Mouse (Mus musculus): Measurements from ENCODE around the gene Il4ra. TPM values are rescaled to one million over a fixed set of nuclear protein-coding genes. Genes with fewer than 3 reads are reported as not detected.
A peak's percentile ranks its signal among the peaks of the same experiment; 100 is the strongest.

Gene Il4ra
- 1 to 10 TPM; 9.4 to 9.5 TPM for total RNA-seq (2021)
- long read RNA-seq, experiment 1, full-length matches to known transcripts: 7 of 11 reads
- long read RNA-seq, experiment 1, partial matches to known transcripts: 0 of 11 reads
- long read RNA-seq, experiment 1, other reads (novel, unspliced or antisense): 4 of 11 reads
- long read RNA-seq, experiment 2, full-length matches to known transcripts: 9 of 20 reads
- long read RNA-seq, experiment 2, partial matches to known transcripts: 1 of 20 reads
- long read RNA-seq, experiment 2, other reads (novel, unspliced or antisense): 10 of 20 reads

DNA sequence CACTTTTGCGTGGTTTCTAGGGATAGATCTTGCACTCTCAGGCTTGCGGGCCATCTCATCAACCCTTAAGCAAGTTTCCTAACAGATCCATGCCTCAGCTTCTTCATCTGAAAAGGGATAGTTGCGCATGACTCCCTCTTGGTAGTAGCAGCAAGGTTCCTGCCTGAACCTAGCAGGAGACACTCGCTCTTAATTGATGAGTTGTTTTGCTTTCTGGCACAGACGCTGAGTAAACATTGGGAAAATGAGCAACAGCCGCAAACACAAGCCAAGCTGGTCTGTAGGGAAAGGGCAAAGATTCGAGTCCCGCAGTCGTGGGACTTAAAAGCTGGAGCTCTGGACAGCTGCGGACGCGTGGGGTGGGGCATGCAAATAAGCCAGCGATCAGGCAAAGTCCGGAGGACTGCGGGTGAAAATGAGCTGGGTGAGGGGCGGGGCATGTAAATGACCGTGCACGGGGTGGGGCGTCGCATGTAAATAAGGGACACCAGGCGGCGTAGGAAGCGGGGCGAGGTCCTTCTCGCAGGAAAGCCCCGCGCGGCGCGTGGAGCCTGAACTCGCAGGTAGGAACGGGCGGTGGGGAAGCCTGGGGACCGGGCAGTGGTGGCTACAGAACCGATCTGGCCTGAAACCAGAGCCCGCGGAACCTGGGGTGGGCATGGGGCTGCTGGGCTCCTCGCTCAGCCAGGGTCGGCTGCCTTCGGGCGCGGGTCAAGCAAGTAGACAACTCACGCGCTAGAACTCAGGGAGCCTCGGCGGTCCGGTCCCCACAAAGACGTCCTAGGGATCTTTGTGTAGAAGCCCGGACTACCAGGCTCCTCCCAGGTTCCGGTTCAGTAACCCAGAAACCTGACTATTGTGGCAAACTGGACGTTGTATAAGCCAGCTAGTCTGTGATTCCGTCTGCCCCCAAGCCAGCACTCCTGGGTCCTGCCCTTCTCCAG lies at the start of gene Il4ra:
TSS of gene Il4ra (plus strand) at position 355 of the 944 bp plus-strand sequence.
- intact Hi-C loops (cut with DNase I; ENCODE audit: low total_unique reads): no loop called here
- DNase-seq: peak; percentile 90

DNA sequence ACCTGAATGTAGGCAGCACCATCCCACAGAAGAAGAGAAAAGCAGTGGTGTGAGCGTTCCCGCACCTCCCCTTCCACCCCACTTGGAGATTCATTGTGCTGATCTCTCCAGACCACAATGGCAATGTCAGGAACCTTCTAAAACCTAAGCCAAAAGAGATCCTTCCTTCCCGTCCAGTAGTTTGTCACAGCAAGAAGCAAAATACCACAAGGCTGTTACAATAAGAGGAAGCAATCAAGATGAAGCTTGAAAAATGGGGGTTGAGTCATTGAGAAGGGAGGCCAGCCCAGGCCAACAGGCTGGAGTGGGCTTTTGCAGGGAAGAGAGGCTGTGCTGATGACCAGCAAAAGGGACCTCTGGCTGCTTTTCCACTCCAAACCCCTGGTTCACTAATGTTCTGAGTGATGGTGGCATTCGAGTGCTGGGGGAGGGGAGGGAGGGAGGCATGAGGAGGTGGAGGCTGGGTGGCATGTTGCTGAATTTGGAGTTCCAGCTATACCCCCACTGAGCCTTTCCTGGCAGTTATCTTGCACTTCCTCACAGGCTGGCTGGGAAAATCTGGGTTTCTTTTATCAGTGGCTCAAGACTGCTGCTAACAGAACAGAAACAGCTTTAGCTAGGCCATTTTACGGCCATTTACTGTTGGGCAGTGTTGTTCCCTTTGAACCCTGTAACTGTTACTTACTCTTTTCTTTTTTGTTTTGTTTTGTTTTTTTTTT lies 48.4 kb upstream of the Il4ra start:
- intact Hi-C loops (cut with DNase I; ENCODE audit: low total_unique reads): no loop called here
- DNase-seq: no peak

DNA sequence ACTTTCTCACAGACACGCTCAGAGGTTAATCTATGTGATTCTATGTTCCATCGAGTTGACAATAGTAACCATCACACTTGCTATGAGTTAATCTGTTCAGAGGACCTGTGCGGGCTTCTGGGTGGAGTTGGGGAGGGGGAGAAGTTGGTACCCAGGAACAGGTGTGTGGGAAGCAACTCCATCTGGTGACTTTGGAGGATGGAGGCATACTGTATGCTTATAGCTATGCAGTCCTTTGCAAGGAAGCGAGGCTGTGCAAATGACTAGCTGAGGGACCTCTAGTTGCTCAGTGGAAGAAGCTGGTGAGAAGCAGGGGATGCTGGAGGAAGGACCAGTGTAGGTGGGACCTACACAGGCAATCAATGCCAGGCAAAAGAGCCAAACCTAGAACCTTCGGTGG lies 47.3 kb upstream of the Il4ra start:
- no peak for DNase-seq
- intact Hi-C loops (cut with DNase I; ENCODE audit: low total_unique reads): no loop called here

DNA sequence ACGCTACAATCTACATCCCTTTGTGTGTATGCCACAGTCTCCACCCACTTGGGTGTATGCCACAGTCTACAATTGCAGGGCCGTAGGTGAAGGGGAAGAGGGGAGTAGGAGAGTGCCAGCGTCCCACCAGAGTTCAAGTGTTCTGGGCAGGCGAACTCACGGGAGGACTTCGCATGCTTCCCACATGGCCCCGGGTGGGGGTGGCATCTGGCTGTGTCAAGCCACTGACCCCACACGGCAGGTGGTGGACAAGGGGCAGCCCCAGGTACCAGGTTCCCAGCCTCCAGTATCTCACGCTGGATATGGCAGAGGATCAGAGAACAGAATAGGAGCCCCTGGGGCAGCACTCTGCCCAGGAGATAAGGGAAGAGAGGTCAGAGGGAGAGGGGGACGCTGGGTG lies 46.4 kb upstream of the Il4ra start:
- intact Hi-C loops (cut with DNase I; ENCODE audit: low total_unique reads): no loop called here
- no peak for DNase-seq

DNA sequence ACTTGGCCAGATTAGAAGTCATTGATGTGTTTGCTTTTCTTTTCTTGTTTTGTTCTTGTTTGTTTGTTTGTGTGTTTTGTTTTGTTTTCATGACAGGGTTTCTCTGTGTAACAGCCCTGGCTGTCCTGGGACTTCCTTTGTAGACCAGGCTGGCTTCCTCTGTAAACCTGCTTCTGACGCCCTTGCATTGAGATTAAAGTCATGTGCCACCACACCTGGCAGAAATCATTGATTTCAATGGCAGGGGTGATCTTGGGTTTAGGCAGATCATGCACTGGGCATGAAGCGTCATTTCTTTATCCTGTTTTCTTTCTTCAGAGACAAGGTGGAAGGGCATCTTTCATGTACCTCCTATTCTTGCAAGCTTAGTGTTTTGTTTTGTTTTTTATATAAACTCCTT lies 44.6 kb upstream of the Il4ra start:
- intact Hi-C loops (cut with DNase I; ENCODE audit: low total_unique reads): no loop called here
- no peak for DNase-seq

DNA sequence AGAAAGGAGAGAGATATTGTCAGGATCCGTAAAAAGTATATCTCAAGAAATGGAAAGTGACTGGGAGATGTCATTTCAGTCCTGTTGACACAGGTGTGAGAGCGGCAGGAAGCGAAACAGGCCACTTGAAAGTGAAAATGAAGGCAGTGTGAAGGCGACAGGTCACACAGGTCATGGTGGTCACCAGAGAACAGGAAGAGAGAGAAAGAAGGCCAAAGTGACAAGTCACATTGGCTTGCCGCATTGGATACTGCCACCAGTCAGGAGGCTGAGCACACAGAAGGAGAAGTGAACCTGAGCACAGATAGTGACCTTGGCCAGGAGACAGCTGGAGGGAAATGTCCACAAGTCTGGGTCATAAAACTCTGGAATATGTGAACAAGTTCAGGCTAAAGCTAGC lies 40.5 kb upstream of the Il4ra start:
- intact Hi-C loops (cut with DNase I; ENCODE audit: low total_unique reads): no loop called here
- no peak for DNase-seq

DNA sequence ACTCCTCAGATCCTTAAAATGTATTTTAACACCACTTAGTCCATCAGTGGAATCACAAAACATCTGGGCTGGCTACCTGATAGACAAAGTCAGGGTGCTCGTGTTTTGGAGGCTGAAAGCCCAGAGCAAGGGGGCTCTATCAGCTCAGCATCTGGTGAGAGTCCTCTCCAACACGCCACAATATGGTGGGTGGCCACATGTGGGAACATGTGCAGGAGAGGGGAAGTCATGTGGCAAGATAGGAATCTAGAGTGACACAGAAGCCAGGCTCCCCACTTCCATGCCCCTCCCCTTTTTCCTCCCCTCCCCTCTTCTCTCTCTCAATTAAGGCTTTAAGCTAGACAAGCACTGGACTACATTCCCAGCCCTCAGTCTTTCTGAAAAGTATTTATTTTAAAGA lies 40.1 kb upstream of the Il4ra start:
- intact Hi-C loops (cut with DNase I; ENCODE audit: low total_unique reads): no loop called here
- no peak for DNase-seq

DNA sequence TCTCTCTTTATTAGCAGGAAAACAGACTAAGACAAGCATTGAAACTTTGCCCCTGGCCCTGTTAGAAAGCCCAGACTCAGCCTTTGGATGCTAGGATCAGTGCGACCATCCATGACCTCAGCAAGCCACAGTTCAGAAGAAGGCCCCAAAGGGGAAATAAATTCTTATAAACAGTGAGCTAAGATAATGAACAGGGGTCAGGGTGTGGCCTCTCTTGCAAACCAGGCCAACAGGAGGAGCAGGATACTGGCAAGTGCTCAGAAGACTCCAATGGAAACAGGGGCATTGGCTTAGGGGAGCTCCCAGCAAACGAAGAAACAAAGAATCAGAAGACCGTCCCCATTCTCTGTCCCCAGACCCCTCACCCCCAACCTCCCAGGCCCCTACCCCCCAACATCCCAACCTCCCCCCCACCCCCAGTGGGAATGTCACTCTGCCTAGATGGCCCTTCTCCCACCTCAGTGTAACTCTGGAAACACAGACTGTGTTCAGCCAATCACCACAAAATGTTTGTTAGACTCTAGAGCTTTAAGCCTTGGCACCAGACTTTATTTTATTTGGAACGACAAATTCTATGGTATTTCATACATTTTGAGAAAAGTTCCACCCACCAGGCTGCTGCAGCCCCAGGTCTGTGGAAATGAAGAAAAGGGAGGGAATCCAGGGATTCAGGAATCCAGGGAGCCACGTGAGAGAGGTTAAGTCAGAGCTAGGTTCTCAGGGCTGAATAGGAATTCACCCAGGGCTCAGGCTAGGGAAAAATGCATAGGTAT lies 36.7 kb upstream of the Il4ra start:
- DNase-seq: no peak
- intact Hi-C loops (cut with DNase I; ENCODE audit: low total_unique reads): no loop called here

DNA sequence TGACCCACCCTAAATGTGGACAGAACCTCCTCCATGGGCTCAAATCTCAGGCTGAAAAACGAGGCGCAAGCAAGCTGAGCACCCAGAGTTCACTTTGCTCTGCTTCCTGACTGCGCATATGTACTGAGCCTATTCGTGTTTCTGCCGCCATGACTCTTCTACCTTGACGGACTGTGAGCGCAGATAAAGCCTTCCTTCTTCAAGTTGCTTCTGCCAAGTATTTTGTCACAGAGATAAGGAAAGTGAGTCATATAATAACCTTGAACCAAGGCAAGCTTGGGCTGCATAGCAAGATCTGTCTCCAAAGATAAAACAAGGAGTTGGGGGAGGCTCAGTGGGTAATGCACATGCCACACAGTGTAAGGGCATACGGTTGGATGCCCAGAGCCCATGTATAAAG lies 35.2 kb upstream of the Il4ra start:
- intact Hi-C loops (cut with DNase I; ENCODE audit: low total_unique reads): no loop called here
- no peak for DNase-seq

DNA sequence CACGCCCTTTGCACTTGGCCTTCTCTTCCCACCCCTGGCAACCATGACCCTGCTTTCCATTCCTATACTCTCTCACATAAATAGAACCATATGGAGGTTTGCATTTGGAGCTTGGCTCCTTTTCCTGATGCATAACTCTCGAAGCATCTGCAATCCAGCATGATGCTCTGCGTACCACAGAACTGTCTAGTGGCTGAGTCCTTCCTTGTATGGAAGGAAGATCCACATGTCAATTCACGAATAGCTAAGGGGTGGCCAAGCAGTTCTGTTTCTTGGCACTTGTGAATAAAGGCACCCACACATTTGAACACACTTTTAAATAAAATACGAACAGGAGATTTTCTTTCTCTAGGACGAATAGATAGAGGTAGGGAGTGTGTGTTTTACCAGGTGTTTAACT lies 34.5 kb upstream of the Il4ra start:
- intact Hi-C loops (cut with DNase I; ENCODE audit: low total_unique reads): no loop called here
- no peak for DNase-seq

DNA sequence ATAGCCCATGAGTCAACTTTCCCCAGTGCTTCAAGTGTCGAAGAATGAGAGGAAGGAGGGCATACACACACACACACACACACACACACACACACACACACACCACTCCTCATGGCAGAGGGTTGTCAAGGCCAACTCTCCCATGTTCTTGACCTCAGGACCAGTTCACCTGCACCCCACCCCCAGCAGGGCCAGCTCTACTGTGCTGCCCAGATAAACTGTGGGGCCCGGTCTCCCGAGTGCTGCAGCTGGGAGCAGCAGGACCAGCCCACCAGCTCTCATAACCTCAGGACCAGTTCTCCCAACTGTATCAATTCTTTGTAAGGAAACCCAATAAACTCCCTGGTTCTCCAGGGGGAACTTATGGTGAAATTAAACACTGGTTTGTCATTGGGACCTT lies 32.2 kb upstream of the Il4ra start:
- intact Hi-C loops (cut with DNase I; ENCODE audit: low total_unique reads): no loop called here
- DNase-seq: no peak

DNA sequence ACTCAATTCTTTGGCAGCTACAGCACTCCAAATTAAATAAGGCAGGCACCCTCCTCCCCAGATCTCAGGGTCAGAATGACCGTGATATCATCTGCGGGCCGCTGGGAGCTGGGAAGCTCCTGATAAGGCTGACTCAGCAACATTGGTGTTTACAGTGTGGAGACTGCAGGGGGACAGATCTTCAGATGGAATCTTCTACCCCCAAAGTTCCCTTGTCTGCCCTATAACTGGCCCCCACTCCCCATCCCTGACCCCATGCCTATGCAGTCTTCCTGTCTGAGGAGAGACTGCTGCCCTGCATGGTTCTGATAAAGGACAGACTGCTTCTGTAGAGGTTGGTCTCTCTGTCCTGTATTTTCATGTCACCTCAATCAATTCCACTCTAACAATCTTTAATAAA lies 28.9 kb upstream of the Il4ra start:
- intact Hi-C loops (cut with DNase I; ENCODE audit: low total_unique reads): no loop called here
- DNase-seq: no peak

DNA sequence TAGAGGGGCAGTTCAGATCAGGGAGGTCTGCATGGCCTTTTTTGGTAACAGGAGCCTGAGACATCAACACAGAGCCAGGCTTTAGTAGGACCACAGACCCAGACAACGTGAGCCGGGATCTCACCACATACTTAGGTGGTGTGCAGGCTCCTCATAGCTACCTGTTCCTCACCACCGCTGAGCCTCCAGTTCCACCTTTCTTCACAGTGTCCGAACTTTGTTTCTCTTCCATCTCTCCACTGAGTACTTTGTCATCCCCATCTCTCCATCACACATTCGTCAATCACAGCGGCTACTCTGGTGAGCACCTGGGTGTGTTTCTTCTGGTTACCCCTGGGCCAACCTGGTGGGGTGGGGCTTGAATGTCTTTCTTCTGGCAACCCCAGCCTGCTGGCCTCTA lies 24.7 kb upstream of the Il4ra start:
- DNase-seq: no peak
- intact Hi-C loops (cut with DNase I; ENCODE audit: low total_unique reads): no loop called here

DNA sequence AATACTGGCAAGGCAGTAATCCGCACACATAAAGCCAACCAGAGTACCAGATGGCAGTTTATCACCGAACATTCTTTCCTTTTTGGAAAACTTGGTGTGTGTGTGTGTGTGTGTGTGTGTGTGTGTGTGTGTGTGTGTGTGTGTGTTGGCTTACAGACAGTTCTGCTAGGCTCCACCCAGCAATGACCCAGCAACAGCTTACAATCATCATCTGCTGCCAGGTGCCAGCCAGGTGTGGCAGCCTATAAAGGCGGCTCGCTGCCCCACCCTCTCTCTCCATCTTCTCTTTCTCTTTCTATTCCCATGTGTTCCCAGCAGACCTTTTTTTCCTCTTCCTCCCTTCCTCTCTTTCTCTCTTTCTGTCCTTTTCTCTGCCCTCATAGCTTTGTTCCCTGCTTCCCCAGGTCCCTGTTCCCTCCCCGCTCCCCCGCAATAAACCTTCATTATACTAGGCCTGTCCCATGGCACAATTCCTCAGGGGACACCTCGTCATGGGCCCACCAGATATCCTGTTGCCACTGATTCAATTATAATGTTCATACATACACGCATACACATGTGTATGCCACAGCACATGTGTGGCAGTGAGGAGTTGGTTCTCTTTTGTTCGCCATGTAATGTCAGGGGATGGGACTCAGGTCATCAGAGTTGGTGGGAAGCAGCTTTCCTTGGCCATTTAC lies 23.9 kb upstream of the Il4ra start:
- intact Hi-C loops (cut with DNase I; ENCODE audit: low total_unique reads): no loop called here

DNA sequence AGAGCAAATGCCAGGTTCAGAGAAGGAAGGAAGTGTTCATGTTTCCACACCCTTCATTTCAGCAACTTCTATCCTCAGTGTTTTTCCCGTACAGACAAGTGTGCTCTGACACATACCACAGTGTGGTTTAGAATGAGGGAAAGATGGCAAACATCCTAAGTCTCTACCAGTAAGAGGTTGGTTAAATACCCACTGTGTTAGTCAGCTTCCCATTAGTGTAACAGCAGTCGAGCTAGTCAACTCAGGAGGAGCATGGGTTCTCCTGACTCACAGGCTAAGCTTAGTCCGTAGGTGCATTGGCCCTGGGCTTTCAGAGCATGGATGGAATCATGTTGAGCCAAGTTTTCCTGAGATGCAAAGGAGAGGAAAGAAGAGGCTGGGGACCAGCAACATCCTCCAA lies 12.6 kb upstream of the Il4ra start:
- intact Hi-C loops (cut with DNase I; ENCODE audit: low total_unique reads): no loop called here
- no peak for DNase-seq

More for the DNA sequence above, 23.9 kb upstream of the Il4ra start:
- DNase-seq: no peak

DNA sequence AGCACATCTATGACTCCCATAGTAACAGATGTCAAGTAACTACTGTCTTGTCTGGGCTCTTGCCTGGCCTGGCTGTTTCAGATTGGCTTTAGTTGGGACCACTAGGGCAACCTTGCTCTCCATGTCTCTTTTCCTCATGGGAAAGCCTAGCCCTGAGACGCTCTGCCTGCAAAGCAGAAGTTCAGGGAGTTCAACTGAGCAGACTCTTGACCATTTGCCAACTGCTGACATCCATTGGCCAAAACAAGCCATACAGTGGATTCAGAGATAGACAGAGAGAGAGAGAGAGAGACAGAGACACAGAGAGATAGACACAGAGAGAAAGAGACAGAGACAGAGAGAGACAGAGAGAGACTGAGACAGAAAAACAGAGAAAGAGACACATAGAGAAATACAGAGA lies 10.9 kb upstream of the Il4ra start:
- intact Hi-C loops (cut with DNase I; ENCODE audit: low total_unique reads): no loop called here
- DNase-seq: no peak

DNA sequence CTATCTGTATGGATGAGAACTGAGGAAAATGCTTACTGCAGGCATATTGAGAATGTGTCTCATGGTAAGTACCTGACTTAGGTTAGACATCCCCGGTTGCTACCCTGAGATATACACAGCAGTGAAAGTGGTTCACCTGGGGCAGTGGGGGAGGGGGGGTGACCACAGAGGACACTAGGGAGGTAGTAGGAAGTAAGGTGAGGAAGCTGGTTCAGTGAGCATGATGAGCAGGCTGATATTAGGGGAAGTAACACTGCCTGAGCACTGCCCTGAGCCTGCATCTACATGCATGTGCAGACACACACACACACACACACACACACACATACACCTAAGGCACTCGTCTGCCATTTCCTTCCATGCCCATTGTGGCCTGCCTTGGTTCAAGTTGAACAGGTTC lies 10.1 kb upstream of the Il4ra start:
- no peak for DNase-seq
- intact Hi-C loops (cut with DNase I; ENCODE audit: low total_unique reads): no loop called here

DNA sequence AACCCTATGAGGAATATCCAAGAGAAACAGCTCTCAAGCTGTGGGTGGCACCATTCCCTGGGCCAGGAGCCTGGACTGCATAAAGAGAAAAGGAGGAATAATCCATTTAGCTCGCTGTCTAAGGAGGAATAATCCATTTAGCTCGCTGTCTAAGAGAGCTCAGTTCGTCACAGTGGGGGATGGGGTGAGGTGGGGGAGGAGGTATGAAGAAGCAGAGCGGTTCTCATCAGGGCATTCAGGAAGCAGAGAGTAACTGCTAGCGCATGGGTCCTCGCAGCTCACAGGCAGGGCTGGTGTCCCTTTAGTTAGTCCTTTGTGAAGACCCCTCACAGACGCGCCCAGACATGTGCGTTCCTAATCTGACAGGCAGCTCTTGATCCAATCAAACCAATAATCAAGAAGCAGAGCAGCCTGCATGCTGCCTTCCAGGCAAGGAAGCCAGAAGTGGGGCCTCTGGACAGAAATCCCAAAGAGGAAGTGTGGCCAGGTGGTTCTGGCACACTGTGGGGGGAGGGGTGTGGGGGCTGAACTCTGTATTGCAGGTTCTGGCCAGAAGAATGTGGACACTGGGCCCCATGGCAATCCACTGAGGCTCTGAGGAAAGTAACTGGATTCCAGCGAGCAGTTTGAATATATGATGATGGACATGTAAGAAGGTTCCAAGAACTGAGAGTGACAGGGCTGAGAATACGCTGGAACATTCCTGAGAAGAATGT lies 9.4 kb upstream of the Il4ra start:
- no peak for DNase-seq
- intact Hi-C loops (cut with DNase I; ENCODE audit: low total_unique reads): no loop called here

DNA sequence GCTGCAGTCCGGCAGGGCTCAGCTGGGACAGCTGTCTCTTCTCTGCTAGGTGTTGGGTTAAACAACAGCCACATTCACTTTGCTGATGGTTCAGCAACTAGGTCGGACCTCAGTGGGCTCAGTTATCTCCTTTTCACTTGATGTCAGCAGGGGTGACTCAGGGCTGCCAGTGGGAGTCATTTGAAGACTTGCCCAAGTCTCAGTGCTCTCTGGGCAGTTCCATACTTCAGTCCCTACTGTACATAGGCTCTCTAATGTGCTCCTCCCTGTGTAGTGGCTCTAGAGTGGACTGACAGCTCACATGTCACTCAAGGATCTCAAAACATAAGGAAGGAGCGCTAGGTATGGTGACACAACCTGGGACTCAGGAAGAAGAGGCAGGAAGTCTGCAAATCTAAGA lies 8.4 kb upstream of the Il4ra start:
- no peak for DNase-seq
- intact Hi-C loops (cut with DNase I; ENCODE audit: low total_unique reads): no loop called here
